Mouse (Mus musculus) macrophage (primary cell): ENCODE results near the gene Hprt. TPM values are rescaled to one million over a fixed set of nuclear protein-coding genes. Genes with fewer than 3 reads are reported as not detected.

Experiments used
- H3K27ac ChIP-seq: fragments of 350-480 bp; formaldehyde crosslinking; 2 replicates; pipeline ENCODE4 v1.9.0; 2021
- H3K36me3 ChIP-seq: fragments of 350-480 bp; formaldehyde crosslinking; 2 replicates; pipeline ENCODE4 v1.9.0; 2021; ENCODE audit errors: inconsistent target
- H3K4me3 ChIP-seq: fragments of 350-480 bp; formaldehyde crosslinking; 2 replicates; pipeline ENCODE4 v1.9.0; 2021; ENCODE audit errors: inconsistent target
- H3K79me2 ChIP-seq: fragments of 350-480 bp; formaldehyde crosslinking; 2 replicates; pipeline ENCODE4 v1.9.0; 2021; ENCODE audit errors: inconsistent target
- WGBS: methylation state at CpG from one replicate; pipeline ENCODE4 v1.1.7; 2026; ENCODE audit warnings: inconsistent platforms; ENCODE audit not compliant: missing documents; 5-methylcytosine and 5-hydroxymethylcytosine counted together
- polyA plus RNA-seq: library from polyadenylated mRNA; stranded (reverse); fragments of 250-400 nt; gene quantifications from 3 replicates; pipeline ENCODE4 v1.2.4, GENCODE M21; 2018; ENCODE audit warnings: inconsistent platforms

The Hprt gene
- polyA plus RNA-seq, 1 experiment from 2014 or later = 230 TPM

DNA sequence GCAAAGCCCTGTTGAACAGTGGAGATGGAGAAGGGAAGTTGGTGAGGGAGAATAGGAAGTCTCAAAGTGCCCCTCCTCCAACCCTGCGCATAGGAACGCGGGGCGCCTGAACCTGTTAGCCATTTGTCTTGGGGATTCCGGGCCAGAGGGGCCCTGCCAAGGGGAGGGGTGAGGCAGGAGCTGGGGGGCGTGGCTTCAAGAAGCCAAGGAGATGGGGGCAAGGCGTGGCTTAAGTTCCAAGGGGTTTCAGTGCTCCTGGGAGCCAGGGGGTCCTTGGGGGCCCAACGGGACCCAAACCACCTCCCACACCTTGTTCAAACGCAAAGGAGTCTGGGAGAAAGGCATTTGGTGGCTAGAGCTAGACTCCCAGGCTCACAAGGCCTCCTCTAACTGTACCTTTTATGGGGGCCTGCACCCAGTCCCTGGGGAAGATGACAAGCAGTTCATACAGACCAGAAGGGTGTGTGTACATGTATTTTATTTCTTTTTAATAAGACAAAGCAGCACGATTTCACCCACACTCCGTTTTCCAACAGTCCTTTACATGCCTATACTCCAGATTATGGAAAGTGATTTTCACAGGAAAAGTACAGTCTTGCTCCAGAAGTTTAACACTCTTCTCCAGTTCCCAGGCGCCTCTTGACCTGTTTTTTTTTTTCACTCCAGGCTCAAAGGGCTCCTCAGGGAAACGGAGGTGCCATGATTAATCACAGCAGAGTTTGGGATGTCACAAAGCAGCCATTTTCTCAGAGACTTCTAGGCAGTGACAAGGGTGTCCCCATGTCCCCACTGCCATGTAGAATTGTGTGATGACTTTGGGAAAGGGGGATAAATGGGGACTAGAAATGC lies 64.9 kb downstream of the Hprt start:
- H3K79me2 ChIP-seq = no peaks in the 10 kb centered on the region
- H3K36me3 ChIP-seq = no peaks in the 10 kb centered on the region
- no peak overlapping the region for H3K4me3 ChIP-seq
- WGBS = 32% methylated on average over 8 of the region's 13 CpGs
- no peak overlapping the region for H3K27ac ChIP-seq

DNA sequence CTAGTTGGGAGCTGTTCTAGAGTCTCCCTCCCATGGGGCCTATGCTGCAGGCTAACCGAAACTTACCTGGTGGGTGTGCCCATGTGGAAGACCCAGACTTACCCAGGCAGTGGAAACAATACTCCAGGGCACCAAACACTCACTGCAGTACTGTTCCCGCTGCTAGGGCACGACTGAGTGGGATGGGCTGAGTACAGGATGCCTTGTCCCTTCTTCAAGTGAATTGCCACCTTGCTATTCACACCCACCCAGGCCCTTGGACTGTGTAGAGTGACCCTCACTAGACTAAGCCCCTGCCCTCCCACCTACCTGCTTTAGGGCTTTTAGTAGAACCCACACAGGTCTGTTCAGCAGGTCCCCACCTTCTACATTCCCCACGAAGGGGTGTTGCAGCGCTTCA lies 65.9 kb downstream of the Hprt start:
- Histone ChIP-seq H3K4me3 (no peak overlapping the region), H3K79me2 (no peaks in the 10 kb centered on the region), H3K27ac (no peak overlapping the region), H3K36me3 (no peaks in the 10 kb centered on the region)
- whole genome bisulfite sequencing = 81% methylated on average over 5 of the region's 5 CpGs

DNA sequence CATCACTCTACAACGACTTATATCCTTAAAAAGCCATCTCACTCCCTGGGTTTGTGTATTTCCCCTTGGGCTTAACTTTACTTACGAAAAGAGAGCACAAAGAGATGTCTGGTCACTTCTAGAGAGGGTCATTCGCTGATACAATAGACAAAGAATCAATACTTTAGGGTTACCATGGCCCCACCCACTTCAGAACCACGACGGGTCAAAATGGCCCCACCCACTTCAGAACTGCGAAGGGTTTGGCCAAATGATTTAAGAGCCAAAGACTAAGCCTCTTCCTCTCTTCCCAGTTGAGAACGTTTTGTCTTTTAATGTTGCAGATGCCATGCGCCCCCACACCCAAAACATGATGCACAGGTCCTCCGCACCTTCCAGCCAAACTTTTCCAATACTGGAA lies 67.8 kb downstream of the Hprt start:
- 27% methylated on average over 9 of the region's 9 CpGs for WGBS
- Histone ChIP-seq H3K27ac (peak overlapping the region; percentile 48), H3K79me2 (no peaks in the 10 kb centered on the region), H3K36me3 (no peaks in the 10 kb centered on the region), H3K4me3 (peak overlapping the region; percentile 40)

DNA sequence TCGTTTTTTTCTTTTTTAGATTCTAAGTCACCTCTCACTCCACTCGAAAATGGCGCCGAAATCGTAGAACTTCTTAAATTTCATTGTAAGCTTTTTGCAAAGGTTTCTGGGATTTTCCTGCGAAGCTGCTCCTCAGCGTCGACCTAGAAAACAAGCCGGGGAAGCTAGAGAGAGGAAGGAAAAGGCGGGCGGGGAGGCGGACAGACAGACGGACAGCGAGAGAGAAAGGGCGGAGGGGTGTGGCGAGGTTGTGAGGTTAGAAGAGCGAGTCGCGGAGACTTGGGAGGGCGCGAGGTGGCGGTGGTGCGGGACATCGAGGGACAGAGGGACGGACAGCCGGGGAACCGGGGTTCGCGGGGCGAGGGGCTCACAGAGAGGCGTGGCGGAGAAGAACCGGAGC lies 68.7 kb downstream of the Hprt start:
- no peaks in the 10 kb centered on the region for H3K36me3 ChIP-seq

DNA sequence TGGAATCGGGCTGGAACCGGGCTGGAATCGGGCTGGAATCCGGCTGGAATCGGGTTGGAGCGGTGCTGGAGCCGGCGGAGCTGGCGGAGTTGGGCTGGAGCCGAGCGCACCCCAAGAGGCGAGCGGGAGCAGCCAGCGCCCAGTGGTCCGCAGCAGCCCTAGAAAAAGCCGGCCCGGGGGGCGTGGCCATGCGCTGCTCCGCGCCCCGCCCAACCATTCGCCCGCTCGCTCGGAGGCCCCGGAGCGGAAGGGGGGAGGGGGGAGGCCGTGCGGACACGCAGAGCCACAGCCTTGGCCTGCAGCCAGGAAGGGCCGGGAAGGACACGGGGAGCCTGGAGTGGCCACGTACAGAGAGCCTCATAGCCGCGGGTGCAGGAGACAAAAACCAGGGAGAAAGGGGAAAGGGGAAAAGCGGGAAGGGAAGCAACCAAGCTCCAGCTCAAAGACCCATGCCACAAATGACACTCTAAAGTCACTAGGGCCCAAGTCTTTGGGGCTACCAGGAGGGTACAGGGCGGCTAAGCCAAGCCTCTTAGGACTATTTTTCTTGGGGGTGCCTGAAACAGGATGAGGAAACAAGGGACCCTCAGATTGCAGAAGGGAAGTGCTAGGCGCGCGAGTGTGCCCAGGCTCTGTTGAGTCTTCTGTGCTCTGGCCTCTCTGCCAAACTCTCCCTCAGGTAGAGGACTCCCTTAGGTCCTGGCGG lies 69.3 kb downstream of the Hprt start:
- whole genome bisulfite sequencing = 24% methylated on average over 18 of the region's 42 CpGs
- Histone ChIP-seq H3K4me3 (peak overlapping the region; percentile 40; the same call in 1 of the 2 replicates), H3K79me2 (no peaks in the 10 kb centered on the region), H3K27ac (peak overlapping the region; percentile 48; the same call in 1 of the 2 replicates), H3K36me3 (no peaks in the 10 kb centered on the region)

More for the DNA sequence above, 68.7 kb downstream of the Hprt start:
- Histone ChIP-seq H3K27ac (peak overlapping the region; percentile 48), H3K4me3 (peak overlapping the region; percentile 40), H3K79me2 (no peaks in the 10 kb centered on the region)
- 18% methylated on average over 32 of the region's 33 CpGs for WGBS

DNA sequence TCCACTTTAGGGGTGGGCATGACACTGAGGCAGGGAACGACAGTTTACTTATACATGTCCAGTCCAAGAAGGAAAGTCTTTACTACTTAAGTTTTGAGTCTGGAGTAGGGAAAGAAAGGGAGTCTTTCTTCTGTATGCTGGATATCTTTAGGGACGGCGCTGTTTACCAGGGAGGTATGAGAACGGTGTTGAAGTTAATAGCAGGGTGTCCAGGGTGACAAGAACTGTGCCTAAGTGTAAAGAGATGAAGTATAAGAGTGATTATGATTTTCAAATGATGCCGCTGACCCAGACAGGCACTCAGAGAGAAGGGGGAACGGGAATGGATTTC lies 69.8 kb downstream of the Hprt start:
- Histone ChIP-seq H3K36me3 (no peaks in the 10 kb centered on the region), H3K4me3 (no peak overlapping the region), H3K27ac (no peak overlapping the region), H3K79me2 (no peaks in the 10 kb centered on the region)
- WGBS = 36% methylated on average over 4 of the region's 6 CpGs

DNA sequence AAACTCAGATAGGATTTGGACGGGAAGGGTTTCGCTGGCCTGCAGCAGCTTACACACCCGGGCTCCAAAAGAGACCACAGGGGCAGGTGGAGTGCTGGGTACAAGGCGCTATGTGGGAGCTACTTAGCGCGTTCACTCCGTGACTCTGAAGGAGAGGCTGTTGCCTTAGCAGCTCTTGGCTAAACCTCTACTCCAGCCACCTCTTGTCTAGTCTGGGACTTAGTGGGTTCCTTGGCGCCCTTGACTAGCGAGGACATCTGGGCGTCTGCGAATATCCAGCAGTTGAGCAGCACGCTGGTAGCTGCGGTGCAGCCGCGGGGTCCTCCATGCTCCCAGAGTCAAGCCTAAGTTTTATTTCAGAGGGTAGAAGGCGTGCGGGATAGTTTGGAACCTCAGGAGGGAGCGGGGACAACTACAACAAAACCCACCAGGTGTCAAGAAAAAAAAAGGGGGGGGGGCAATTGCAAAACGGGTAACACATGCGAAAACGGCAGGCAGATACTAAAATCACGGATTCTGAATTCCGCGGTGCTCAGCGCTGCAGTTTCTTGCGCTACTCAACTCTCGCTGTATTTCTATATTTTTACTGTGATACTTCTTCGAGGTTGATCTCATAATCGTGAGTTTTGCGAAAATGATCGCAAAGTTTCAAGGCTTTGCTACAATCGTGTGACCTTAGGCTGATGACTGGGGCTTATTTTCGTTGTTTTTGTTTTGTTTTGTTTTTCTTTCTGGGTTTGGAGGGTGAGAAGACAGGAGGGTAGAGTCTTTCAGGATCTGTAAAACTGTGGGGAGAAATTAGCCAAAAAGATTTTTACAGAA lies 70.7 kb downstream of the Hprt start:
- H3K36me3 ChIP-seq = no peaks in the 10 kb centered on the region
- no peaks in the 10 kb centered on the region for H3K79me2 ChIP-seq
- whole genome bisulfite sequencing = 24% methylated on average over 30 of the region's 33 CpGs
- no peak overlapping the region for H3K27ac ChIP-seq
- no peak overlapping the region for H3K4me3 ChIP-seq

DNA sequence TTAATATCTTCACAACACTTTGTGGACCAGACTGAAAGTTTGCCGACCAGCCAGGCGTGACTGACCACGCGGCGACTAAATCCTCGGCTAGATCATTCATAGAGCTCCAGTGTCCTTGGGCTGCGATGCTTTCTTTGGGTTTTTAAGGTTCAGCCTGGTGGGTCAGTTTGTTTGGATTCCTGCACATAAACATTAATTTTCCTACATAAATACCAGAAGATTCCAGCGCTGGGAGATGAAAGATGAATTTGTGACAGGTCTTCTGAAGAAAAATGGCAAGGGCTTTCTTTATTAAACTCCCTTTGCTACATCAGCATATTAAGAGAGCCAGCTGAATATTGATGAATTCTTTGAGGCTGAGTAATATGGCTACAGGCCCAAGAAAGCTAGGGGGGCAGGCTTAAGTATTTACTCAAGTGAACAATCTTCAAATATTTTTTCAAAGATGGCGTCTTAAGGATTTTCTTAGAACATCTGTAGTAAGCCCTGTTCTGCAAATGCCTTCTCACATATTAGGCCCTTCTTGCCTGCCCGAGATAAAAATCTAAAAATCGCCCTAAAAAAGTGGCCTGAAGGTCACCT lies 71.6 kb downstream of the Hprt start:
- 81% methylated on average over 11 of the region's 11 CpGs for WGBS
- H3K4me3 ChIP-seq = no peak overlapping the region

DNA sequence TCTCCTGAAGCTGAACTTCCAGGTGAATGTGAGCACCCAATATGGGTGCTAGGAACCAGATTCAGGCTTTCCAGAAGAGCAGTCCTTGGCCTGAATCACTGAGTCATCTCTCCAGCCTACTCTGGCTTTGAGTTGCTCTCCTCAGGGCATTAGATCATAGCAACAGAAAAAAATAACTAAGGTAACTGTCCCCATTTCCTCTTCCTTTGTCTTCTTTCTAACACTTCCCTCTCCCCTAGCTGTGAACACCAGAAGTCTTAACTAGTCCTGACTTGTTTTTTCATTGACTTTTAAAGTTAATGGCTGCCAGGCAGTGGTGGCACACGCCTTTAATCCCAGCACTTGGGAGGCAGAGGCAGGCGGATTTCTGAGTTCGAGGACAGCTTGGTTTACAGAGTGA lies 76.5 kb downstream of the Hprt start:
- no peaks in the 10 kb centered on the region for H3K36me3 ChIP-seq
- H3K4me3 ChIP-seq = no peak overlapping the region
- H3K79me2 ChIP-seq = no peaks in the 10 kb centered on the region
- 76% methylated on average over 3 of the region's 3 CpGs for WGBS
- H3K27ac ChIP-seq = no peak overlapping the region

More for the DNA sequence above, 71.6 kb downstream of the Hprt start:
- H3K79me2 ChIP-seq = no peaks in the 10 kb centered on the region
- no peaks in the 10 kb centered on the region for H3K36me3 ChIP-seq
- H3K27ac ChIP-seq = no peak overlapping the region

Other genes starting within 250 kb of the Hprt start
- not detected in 3 replicates for gene Ccdc160, start 196.9 kb upstream of the Hprt start, polyA plus RNA-seq
- 8.4 to 11.2 TPM (median 8.5 TPM) in 3 replicates for gene Phf6, start 75.9 kb upstream of the Hprt start, polyA plus RNA-seq